Mouse (Mus musculus) brain, embryonic 14.5 days (tissue): ENCODE measurements at regions not wholly inside any gene's neighbourhood (a gene's known extent, or its start where the extent isn't known, plus 50 kb on each side); places are given as distances from the start of the nearest gene placed in this dataset.

ENCODE experiments used
- CTCF ChIP-seq: fragments of 200-500 bp; IDR thresholded peaks from 2 replicates; pipeline ENCODE4 v1.5.1; 2012; ENCODE audit warnings: inconsistent platforms, mild to moderate bottlenecking, moderate library complexity, borderline replicate concordance; ENCODE audit not compliant: insufficient read depth, insufficient read length; ENCODE audit errors: extremely low read depth
- POLR2A ChIP-seq: fragments of 200-500 bp; IDR thresholded peaks from 2 replicates; pipeline ENCODE4 v1.6.1; 2012; ENCODE audit warnings: mild to moderate bottlenecking, inconsistent platforms, borderline replicate concordance; ENCODE audit not compliant: poor library complexity, insufficient read depth, insufficient read length, severe bottlenecking; ENCODE audit errors: extremely low read depth

GRCm38 (mm10) chr5:77909218-77909617 is 501.4 kb upstream of the Igfbp7 start:
- no peak for TF ChIP-seq POLR2A
- TF ChIP-seq CTCF = peak; percentile 52; the same call in 1 of the 2 replicates
